10 mouse cellular contexts compared by ENCODE assay signal in genomic region chr13:94139713-94140445, GRCm38 (mm10).
DNase-seq lines count a peak whose midpoint lies in the region; ATAC-seq lines count a peak whose summit lies in the region.
"Had no signal": no experiment of that assay in that cellular context is flagged by ENCODE, and none has a peak within 500 bp of the region (broad histone marks: within the 10 kb centered on the region; RNA-seq: fewer than 3 reads in every experiment).

No protein-coding gene starts in this region.

- peak overlapping the region; percentile 44; the same call in 1 of the 2 replicates for H3K9ac ChIP-seq in lung, embryonic 16.5 days (ENCODE audit: low read length)
- no peak overlapping the region for H3K9ac ChIP-seq in heart, embryonic 13.5 days
- no peak overlapping the region for H3K9ac ChIP-seq in stomach, embryonic 14.5 days (replicated peaks; ENCODE audit: low read depth, low read length)
- H3K9ac ChIP-seq: neural tube, embryonic 12.5 days had no signal

- WGBS in lung, embryonic 16.5 days = 32% methylated on average over 14 of the region's 14 CpGs
- WGBS in heart, embryonic 13.5 days = 53% methylated on average over 14 of the region's 14 CpGs
- 46% methylated on average over 14 of the region's 14 CpGs for WGBS in stomach, embryonic 14.5 days

- H3K4me1 ChIP-seq in lung, embryonic 16.5 days (replicated peaks; ENCODE audit: control insufficient read depth, insufficient read depth, low read length) = peaks cover 71% of the 10 kb centered on the region
- peaks cover 78% of the 10 kb centered on the region for H3K4me1 ChIP-seq in heart, embryonic 13.5 days
- peaks cover 55% of the 10 kb centered on the region; the same call in 1 of the 2 replicates for H3K4me1 ChIP-seq in stomach, embryonic 14.5 days (ENCODE audit: control insufficient read depth, insufficient read depth, low read length)

- H3K27ac ChIP-seq in lung, embryonic 16.5 days (ENCODE audit: low read length) = peak overlapping the region; percentile 80
- H3K27ac ChIP-seq in heart, embryonic 13.5 days (replicated peaks) = peak overlapping the region; percentile 68
- peak overlapping the region; percentile 66; the same call in 1 of the 2 replicates for H3K27ac ChIP-seq in stomach, embryonic 14.5 days (ENCODE audit: low read length)
- H3K27ac ChIP-seq: neural tube, embryonic 12.5 days had no signal

- no peak overlapping the region for H3K4me3 ChIP-seq in lung, embryonic 16.5 days (ENCODE audit: low read length)
- H3K4me3 ChIP-seq in heart, embryonic 13.5 days = no peak overlapping the region
- no peak overlapping the region for H3K4me3 ChIP-seq in stomach, embryonic 14.5 days (ENCODE audit: low read depth, low read length)
- H3K4me3 ChIP-seq: neural tube, embryonic 12.5 days had no signal

- DNase-seq in adrenal gland, postnatal 14 days = peak; percentile 31
- no peak for DNase-seq in adrenal gland, postnatal 4 days (ENCODE audit: low spot score in 2 of 2)
- no peak for DNase-seq in lung, postnatal 36 days
- DNase-seq in left cerebral cortex, adult 11 months (ENCODE audit: low spot score) = no peak
- no peak for DNase-seq in left cerebral cortex, adult 18-20 months (ENCODE audit: low spot score in 2 of 2)
- DNase-seq: cerebellum, adult 8-10 months had no signal

- no peaks in the 10 kb centered on the region for H3K36me3 ChIP-seq in lung, embryonic 16.5 days (ENCODE audit: control insufficient read depth, insufficient read depth, low read length)
- H3K36me3 ChIP-seq in heart, embryonic 13.5 days = no peaks in the 10 kb centered on the region; the same call in 1 of the 2 replicates
- H3K36me3 ChIP-seq in stomach, embryonic 14.5 days (ENCODE audit: control insufficient read depth, insufficient read depth, low read length) = no peaks in the 10 kb centered on the region
- H3K36me3 ChIP-seq: neural tube, embryonic 12.5 days had no signal

- no peak for ATAC-seq in lung, embryonic 16.5 days (ENCODE audit: low read depth)
- no peak for ATAC-seq in heart, embryonic 13.5 days (ENCODE audit: extremely low read depth, insufficient number of reproducible peaks, low FRiP score, low TSS enrichment)
- ATAC-seq in stomach, embryonic 14.5 days (ENCODE audit: insufficient number of reproducible peaks, insufficient read depth, low FRiP score, low read depth) = no peak

- no peaks in the 10 kb centered on the region for H3K27me3 ChIP-seq in lung, embryonic 16.5 days (ENCODE audit: control insufficient read depth, insufficient read depth, low read depth, low read length)
- no peaks in the 10 kb centered on the region for H3K27me3 ChIP-seq in heart, embryonic 13.5 days (replicated peaks)
- no peaks in the 10 kb centered on the region for H3K27me3 ChIP-seq in stomach, embryonic 14.5 days (ENCODE audit: control insufficient read depth, insufficient read depth, low read length)

- no peak overlapping the region for H3K4me2 ChIP-seq in lung, embryonic 16.5 days (ENCODE audit: low read depth, low read length)
- no peak overlapping the region for H3K4me2 ChIP-seq in heart, embryonic 13.5 days
- H3K4me2 ChIP-seq in stomach, embryonic 14.5 days (replicated peaks; ENCODE audit: low read depth, low read length) = no peak overlapping the region
- H3K4me2 ChIP-seq: neural tube, embryonic 12.5 days had no signal

- no peaks in the 10 kb centered on the region for H3K9me3 ChIP-seq in lung, embryonic 16.5 days (ENCODE audit: control insufficient read depth, low read length)
- no peaks in the 10 kb centered on the region for H3K9me3 ChIP-seq in heart, embryonic 13.5 days
- H3K9me3 ChIP-seq in stomach, embryonic 14.5 days (ENCODE audit: control insufficient read depth, low read depth, low read length) = no peaks in the 10 kb centered on the region
- H3K9me3 ChIP-seq: neural tube, embryonic 12.5 days had no signal
